Mouse (Mus musculus) layer of hippocampus, adult 9-10 months (tissue): ENCODE measurements at regions not wholly inside any gene's neighbourhood (a gene's known extent, or its start where the extent isn't known, plus 50 kb on each side); places are given as distances from the start of the nearest gene placed in this dataset.

Experiments
- DNase-seq: peaks from one replicate; pipeline ENCODE4 v3.0.0; 2022; ENCODE audit warnings: low spot score

GRCm38 (mm10) chr7:125262672-125263365 lies 181.7 kb upstream of the Kdm8 start:
- DNase-seq: no peak

- no peak for DNase-seq
Observed at GRCm38 (mm10) chr7:125263756-125264155, 180.7 kb upstream of the Kdm8 start.

- no peak for DNase-seq
Observed at GRCm38 (mm10) chr7:125270711-125271110, 173.8 kb upstream of the Kdm8 start.

GRCm38 (mm10) chr7:125271356-125271755 lies 173.1 kb upstream of the Kdm8 start:
- no peak for DNase-seq

- no peak for DNase-seq
Observed at GRCm38 (mm10) chr7:125281371-125281770, 163.1 kb upstream of the Kdm8 start.

GRCm38 (mm10) chr7:125295226-125295625 lies 149.2 kb upstream of the Kdm8 start:
- peak; percentile 13 for DNase-seq

- no peak for DNase-seq
Observed at GRCm38 (mm10) chr7:125308433-125308832, 136.0 kb upstream of the Kdm8 start.

- peak; percentile 43 for DNase-seq
Observed at GRCm38 (mm10) chr7:125310971-125311370, 133.5 kb upstream of the Kdm8 start.

- DNase-seq: no peak
Observed at GRCm38 (mm10) chr7:125313604-125314003, 130.9 kb upstream of the Kdm8 start.

- DNase-seq: no peak
Observed at GRCm38 (mm10) chr7:125334769-125335168, 109.7 kb upstream of the Kdm8 start.

- DNase-seq: no peak
Observed at GRCm38 (mm10) chr7:125335586-125336165, 108.8 kb upstream of the Kdm8 start.

GRCm38 (mm10) chr7:125336826-125337225 lies 107.7 kb upstream of the Kdm8 start:
- no peak for DNase-seq

- DNase-seq: no peak
Observed at GRCm38 (mm10) chr7:125338177-125338751, 106.2 kb upstream of the Kdm8 start.

GRCm38 (mm10) chr7:125340326-125340905 lies 104.1 kb upstream of the Kdm8 start:
- no peak for DNase-seq

- no peak for DNase-seq
Observed at GRCm38 (mm10) chr7:125349606-125350005, 94.9 kb upstream of the Kdm8 start.

GRCm38 (mm10) chr7:125354211-125354610 lies 90.3 kb upstream of the Kdm8 start:
- DNase-seq: no peak

GRCm38 (mm10) chr7:125354956-125355355 lies 89.5 kb upstream of the Kdm8 start:
- DNase-seq: no peak

- DNase-seq: peak; percentile 13
Observed at GRCm38 (mm10) chr7:125358016-125358415, 86.5 kb upstream of the Kdm8 start.

- no peak for DNase-seq
Observed at GRCm38 (mm10) chr7:125383021-125383420, 61.5 kb upstream of the Kdm8 start.

GRCm38 (mm10) chr7:125384171-125384570 lies 60.3 kb upstream of the Kdm8 start:
- DNase-seq: no peak

- no peak for DNase-seq
Observed at GRCm38 (mm10) chr7:125392536-125392935, 51.9 kb upstream of the Kdm8 start.

GRCm38 (mm10) chr7:125393228-125393627 lies 51.2 kb upstream of the Kdm8 start:
- DNase-seq: no peak

- peak; percentile 91 for DNase-seq
Observed at GRCm38 (mm10) chr7:125393654-125394346, 50.7 kb upstream of the Kdm8 start.
